Mouse (Mus musculus): ENCODE measurements around the gene Trim30c.
"Not testable (repeated sequence)": the region's sequence is repeated elsewhere in the genome, so short reads cannot be mapped to it uniquely, and the experiment has no call there.

Trim30c gene

GRCm38 (mm10) chr7:104400698-104401097 is at the start of gene Trim30c:
Trim30c (minus strand) TSS chr7:104400837.
- DNase-seq (ENCODE audit: low spot score in 2 of 2) = no peak

- no peak for DNase-seq (ENCODE audit: low spot score in 2 of 2)
Observed at GRCm38 (mm10) chr7:104445961-104446645, 45.5 kb upstream of the Trim30c start.

- DNase-seq (ENCODE audit: low spot score in 2 of 2) = no peak
Observed at GRCm38 (mm10) chr7:104404460-104404950, 3.9 kb upstream of the Trim30c start.

GRCm38 (mm10) chr7:104401140-104401539 is 503 bp upstream of the Trim30c start:
- DNase-seq (ENCODE audit: low spot score in 2 of 2) = no peak

GRCm38 (mm10) chr7:104398492-104398891 is 2.1 kb downstream of the Trim30c start:
- DNase-seq (ENCODE audit: low spot score in 2 of 2) = no peak

- peak in 1 of 2 experiments; percentile 21 for DNase-seq (ENCODE audit: low spot score in 2 of 2)
Observed at GRCm38 (mm10) chr7:104369736-104370414, 30.8 kb downstream of the Trim30c start, which contains the start of gene Trim30b. Trim30b (minus strand) TSS chr7:104369884.

- DNase-seq (ENCODE audit: low spot score in 2 of 2) = no peak
Observed at GRCm38 (mm10) chr7:104366339-104366738, 34.3 kb downstream of the Trim30c start.

- DNase-seq (ENCODE audit: low spot score in 2 of 2) = no peak
Observed at GRCm38 (mm10) chr7:104353600-104353967, 47.1 kb downstream of the Trim30c start.

- peak; percentile 34 to 52 for DNase-seq (ENCODE audit: low spot score in 2 of 2)
Observed at GRCm38 (mm10) chr7:104352717-104353599, 47.7 kb downstream of the Trim30c start, which contains the start of gene Trim12c. Trim12c (minus strand) TSS chr7:104353362.

- not testable (repeated sequence) for DNase-seq (ENCODE audit: low spot score in 2 of 2)
Observed at GRCm38 (mm10) chr7:104348043-104348442, 52.6 kb downstream of the Trim30c start.

GRCm38 (mm10) chr7:104340744-104341143 is 59.9 kb downstream of the Trim30c start:
- not testable (repeated sequence) for DNase-seq (ENCODE audit: low spot score in 2 of 2)

- DNase-seq (ENCODE audit: low spot score in 2 of 2) = not testable (repeated sequence)
Observed at GRCm38 (mm10) chr7:104335547-104335946, 65.1 kb downstream of the Trim30c start.

All from spleen, postnatal 14 days (tissue).